Mouse (Mus musculus) midbrain, embryonic 10.5 days (tissue): Measurements from ENCODE around the gene Slc16a3. TPM values are rescaled to one million over a fixed set of nuclear protein-coding genes. Genes with fewer than 3 reads are reported as not detected.

ENCODE experiments used
- DNase-seq: peaks from one replicate; pipeline ENCODE4 v3.0.0-alpha.2; 2017; ENCODE audit warnings: low spot score
- H3K27ac ChIP-seq: fragments of 300-500 bp; sonication (generic); replicated peaks from 2 replicates; pipeline ENCODE4 v1.5.1; 2016; ENCODE audit warnings: mild to moderate bottlenecking
- H3K27me3 ChIP-seq: fragments of 300-500 bp; sonication (generic); 2 replicates; pipeline ENCODE4 v1.6.1; 2016; ENCODE audit warnings: low read depth, mild to moderate bottlenecking; ENCODE audit not compliant: poor library complexity, severe bottlenecking
- H3K36me3 ChIP-seq: fragments of 300-500 bp; sonication (generic); 2 replicates; pipeline ENCODE4 v1.6.1; 2016; ENCODE audit warnings: mild to moderate bottlenecking, moderate library complexity
- H3K4me1 ChIP-seq: fragments of 300-500 bp; sonication (generic); 2 replicates; pipeline ENCODE4 v1.6.1; 2016
- H3K4me3 ChIP-seq: fragments of 300-500 bp; sonication (generic); 2 replicates; pipeline ENCODE4 v1.5.1; 2016; ENCODE audit warnings: mild to moderate bottlenecking, moderate library complexity
- H3K9me3 ChIP-seq: fragments of 300-500 bp; sonication (generic); replicated peaks from 2 replicates; pipeline ENCODE4 v1.6.1; 2016; ENCODE audit warnings: mild to moderate bottlenecking
- WGBS: fragments of 180-500 bp; shearing (Covaris S2); methylation state at CpG from one replicate; pipeline ENCODE4 v1.1.7; 2016; 5-methylcytosine and 5-hydroxymethylcytosine counted together
- polyA plus RNA-seq: library from polyadenylated mRNA; unstranded; fragments of >200 nt; fragmentation: Nextera tagmentation; extraction: Ambion mirVana; gene quantifications from 2 replicates; pipeline ENCODE4 v1.2.1, GENCODE M21; 2016

Slc16a3 gene
- polyA plus RNA-seq: 120 and 215 TPM in 2 replicates

DNA sequence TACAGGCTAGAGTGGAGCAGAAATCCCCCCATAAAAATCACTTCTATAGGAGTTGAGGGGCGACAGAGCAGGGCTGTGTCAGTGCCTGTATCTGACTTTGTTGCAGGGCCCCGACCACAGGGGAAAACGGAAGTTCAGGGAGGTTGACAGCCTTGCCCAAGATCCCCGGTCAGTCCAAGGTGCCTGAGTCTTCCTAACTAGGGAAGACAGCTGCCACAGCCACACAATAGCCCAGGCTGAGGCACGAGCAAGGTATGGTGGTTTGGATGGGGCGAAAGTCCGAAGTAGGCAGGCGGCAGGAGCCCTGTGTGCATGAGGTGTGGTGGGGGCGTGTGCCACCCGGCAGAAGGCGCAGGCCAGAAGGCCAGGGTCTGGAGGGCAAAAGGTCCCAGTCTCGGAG is at the start of gene Slc16a3:
Gene Slc16a3, plus strand, starts transcription at position 153 of the 400 bp plus-strand sequence.
- H3K27me3 ChIP-seq: peaks cover 16% of the 10 kb centered on the region
- H3K4me3 ChIP-seq: peak within 1 kb of the TSS; percentile 75
- peaks cover 16% of the 10 kb centered on the region for H3K36me3 ChIP-seq
- no peaks in the 10 kb centered on the region for H3K9me3 ChIP-seq
- DNase-seq: no peak
- H3K27ac ChIP-seq: peak within 1 kb of the TSS; percentile 92
- H3K4me1 ChIP-seq: peaks cover 50% of the 10 kb centered on the region
- 41% methylated on average over 12 of the region's 12 CpGs for WGBS

DNA sequence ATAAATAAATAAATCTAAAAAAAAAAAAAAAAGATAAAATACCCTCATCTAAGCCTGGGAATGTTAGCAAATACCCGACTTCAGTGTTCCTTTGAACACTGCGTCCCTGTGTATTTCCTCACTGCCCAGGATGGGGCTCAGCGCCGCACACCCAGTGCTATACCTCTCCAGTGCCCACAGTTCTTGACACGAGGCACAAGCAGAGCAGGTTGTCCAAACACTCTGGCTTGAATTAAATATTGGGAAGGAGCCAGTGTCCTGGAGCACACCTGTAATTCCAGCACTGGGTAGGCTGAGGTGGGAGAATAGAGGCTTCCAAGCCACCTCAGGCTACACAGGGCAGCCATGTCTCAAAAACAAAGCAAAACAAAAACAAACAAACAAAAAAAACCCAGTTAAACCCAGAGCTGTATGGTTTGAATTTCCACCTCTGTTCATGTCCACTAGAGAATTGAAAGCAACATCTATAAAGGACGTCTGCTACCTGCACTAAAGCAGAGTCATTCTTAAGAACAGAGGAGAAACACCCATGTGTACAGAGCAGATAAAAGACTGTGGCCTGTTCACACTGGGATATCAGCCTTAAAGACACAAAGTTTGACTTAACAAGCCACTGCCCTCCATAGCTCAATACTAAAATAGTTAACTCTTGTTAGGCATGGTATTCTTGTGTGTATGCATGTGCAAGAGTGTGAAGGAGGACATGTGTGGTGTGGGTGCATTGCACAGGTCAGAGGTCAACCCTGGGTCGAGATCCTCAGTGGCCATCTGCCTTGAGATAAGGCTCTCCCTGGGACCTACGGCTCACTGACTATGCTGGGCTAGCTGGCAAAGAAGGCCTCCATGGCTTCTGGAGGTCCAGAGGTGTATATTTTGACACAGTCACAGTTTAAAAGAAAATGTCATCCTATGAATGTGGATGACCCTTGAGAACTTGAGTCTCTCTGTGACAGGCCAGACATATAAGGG is 47.7 kb upstream of the Slc16a3 start:
- Histone ChIP-seq H3K27ac (no peak overlapping the region), H3K27me3 (no peaks in the 10 kb centered on the region), H3K36me3 (peaks cover 58% of the 10 kb centered on the region), H3K9me3 (no peaks in the 10 kb centered on the region), H3K4me3 (no peak overlapping the region), H3K4me1 (no peaks in the 10 kb centered on the region)
- DNase-seq: no peak
- WGBS: 84% methylated on average over 8 of the region's 8 CpGs

DNA sequence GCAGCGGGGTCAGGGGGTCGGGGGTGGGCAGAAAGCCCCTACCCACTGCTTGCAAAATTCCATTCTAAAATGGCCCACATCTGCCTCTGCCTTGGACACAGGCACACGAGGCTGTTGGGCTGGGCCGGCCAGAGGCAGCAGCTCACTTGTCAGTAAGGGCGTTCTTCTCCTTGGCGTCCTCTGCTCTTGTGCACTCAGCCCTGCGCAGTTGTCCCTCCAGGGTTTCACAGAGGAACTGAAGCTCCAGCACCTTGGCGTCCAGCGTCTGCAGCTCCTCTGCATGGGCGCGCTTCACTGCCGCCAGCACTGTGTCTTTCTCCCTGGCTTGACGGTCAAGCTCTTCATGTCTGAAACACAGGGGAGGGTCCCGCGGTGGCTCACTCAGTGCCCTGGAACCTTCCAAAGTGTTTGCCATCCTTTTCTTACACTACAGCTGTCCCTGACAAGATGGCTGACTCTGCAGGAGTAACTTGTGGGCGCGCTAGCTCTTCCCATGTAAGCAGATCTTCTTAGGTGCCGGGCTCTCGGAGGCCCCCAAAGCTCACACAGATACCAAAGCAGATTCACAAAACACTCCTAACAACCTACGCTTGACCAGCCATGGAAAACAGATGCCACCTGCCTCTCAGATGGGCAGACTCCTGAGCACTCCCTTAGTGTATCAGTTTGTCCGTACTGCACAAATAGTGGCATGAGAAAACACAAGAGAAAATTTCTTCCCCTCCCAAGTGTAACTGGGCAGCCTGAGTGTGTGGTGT is 46.4 kb upstream of the Slc16a3 start:
- DNase-seq: no peak
- Histone ChIP-seq H3K27ac (no peak overlapping the region; the same call in 1 of the 2 replicates), H3K4me1 (no peaks in the 10 kb centered on the region), H3K27me3 (no peaks in the 10 kb centered on the region), H3K4me3 (no peak overlapping the region), H3K9me3 (no peaks in the 10 kb centered on the region), H3K36me3 (peaks cover 45% of the 10 kb centered on the region)
- 73% methylated on average over 21 of the region's 21 CpGs for WGBS

DNA sequence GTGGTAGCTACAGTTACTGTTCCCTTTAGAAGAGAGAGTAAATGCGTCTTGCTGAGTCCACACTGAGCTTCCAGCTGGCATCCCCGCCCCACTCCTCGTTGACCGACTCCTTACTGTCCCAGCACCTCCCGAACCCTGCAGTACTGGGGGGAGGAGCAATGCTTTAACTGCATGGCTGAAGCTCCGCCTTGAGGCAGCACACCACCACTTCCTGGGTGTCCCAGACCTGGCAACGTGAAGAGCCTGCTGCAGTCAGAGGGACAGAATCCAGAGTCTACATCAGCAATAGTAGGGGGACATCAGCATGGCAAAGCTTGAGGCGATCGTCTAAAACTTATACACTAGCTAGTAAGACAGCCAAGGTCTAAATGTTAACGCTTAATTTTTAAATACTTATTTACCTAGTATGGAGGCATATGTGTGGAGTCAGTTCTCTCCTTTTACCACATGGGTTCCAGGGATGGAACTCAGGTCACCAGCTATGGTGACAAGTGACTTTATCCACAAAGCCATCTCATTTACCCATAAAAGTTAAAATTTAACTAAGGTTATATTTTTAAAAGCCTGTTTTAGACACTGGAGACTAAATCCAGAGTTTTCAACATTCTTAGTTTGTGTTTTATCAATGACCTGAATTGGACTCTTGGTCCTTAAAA is 45.7 kb upstream of the Slc16a3 start:
- H3K27me3 ChIP-seq: no peaks in the 10 kb centered on the region
- H3K4me3 ChIP-seq: no peak overlapping the region
- no peak for DNase-seq
- no peaks in the 10 kb centered on the region for H3K4me1 ChIP-seq
- WGBS: 50% methylated on average over 10 of the region's 10 CpGs
- H3K9me3 ChIP-seq: no peaks in the 10 kb centered on the region
- H3K36me3 ChIP-seq: peaks cover 41% of the 10 kb centered on the region
- no peak overlapping the region for H3K27ac ChIP-seq

DNA sequence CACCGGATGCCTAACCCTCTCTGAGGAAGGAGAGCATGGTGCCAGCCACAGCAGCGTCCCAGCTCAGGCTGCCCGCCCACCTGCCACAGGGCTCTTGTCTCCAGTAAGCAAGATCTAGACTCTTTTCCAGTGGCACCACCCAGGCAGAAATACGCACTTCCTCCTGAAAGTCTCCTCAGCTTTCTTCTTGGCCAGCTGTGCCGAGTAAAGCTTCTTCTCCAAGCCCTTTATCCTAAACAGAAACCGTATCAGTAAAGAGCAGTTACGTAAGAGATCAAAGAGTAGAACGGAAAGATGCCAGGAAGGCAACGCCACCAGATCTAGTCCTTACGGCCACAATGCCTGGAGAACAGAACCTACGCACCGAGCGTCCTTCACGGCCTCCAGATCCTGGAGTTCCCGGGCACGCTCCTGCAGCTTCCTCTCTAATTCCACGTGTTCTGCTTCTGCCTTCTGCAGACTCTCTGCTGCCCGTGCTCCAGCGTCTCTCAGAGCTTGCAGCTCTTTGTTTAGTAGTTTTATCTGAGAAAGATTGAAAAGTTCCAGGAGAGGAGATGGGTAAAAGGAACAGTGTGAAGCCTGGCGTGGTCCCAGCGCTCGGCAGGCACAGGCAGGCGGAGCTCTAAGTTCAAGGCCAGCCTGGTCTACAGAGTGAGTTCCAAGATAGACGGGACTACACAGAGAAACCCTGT is 45.0 kb upstream of the Slc16a3 start:
- WGBS: 87% methylated on average over 24 of the region's 24 CpGs

DNA sequence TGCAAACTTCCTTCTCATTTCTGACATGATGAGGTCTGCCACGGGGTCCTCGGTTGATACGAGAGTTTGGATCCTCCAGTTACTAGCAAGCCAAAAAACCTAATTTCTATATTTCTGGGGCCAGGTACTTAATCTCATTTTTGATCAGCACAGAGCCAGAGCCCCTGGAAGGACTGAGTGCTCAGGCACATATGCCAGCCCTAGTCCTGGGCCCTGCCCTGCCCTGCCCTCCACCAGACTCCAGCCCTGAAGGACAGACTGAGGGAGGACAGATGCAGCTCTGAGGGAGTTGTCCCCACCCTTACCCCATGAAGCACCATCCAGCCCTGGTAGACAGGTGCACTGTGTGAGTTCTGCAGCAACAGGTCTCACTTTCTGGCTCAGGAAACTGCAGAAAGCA is 43.7 kb upstream of the Slc16a3 start:
- Histone ChIP-seq H3K4me3 (no peak overlapping the region), H3K27me3 (no peaks in the 10 kb centered on the region), H3K36me3 (peaks cover 38% of the 10 kb centered on the region), H3K4me1 (no peaks in the 10 kb centered on the region), H3K9me3 (no peaks in the 10 kb centered on the region), H3K27ac (no peak overlapping the region)
- 90% methylated on average over 3 of the region's 3 CpGs for WGBS
- no peak for DNase-seq

More for the DNA sequence above, 45.0 kb upstream of the Slc16a3 start:
- no peak overlapping the region for H3K4me3 ChIP-seq
- H3K27me3 ChIP-seq: no peaks in the 10 kb centered on the region
- DNase-seq: no peak
- no peaks in the 10 kb centered on the region for H3K4me1 ChIP-seq
- H3K36me3 ChIP-seq: peaks cover 40% of the 10 kb centered on the region
- no peaks in the 10 kb centered on the region for H3K9me3 ChIP-seq
- H3K27ac ChIP-seq: no peak overlapping the region

DNA sequence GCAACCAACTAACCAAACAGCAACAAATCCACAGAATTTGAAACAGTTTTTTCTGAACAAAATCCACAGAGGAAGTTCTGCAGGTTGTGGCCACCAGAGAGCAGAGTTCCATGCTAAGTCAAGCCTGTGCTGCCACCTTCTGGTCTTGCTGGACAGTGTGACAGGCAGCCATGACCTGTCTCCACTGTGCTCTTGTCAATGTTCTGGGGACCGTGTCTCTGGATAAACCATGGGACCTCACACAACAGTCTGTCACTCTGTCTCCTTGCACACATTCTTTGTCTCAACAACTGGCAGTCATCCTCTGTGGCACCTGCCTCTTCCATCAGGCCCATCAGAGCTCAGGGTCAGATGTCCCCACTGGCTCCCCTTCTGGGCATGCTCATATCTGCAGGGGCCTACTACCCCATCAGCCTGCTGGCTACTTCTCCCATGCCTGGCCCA is 42.8 kb upstream of the Slc16a3 start:
- H3K4me1 ChIP-seq: no peaks in the 10 kb centered on the region
- H3K36me3 ChIP-seq: peaks cover 38% of the 10 kb centered on the region
- 0 out of 2 replicates have a peak overlapping the region, but pooled peaks have one; percentile 19 for H3K27ac ChIP-seq
- 19% methylated on average over 1 of the region's 1 CpGs for WGBS
- no peaks in the 10 kb centered on the region for H3K27me3 ChIP-seq
- DNase-seq: peak; percentile 77
- no peak overlapping the region for H3K4me3 ChIP-seq
- H3K9me3 ChIP-seq: no peaks in the 10 kb centered on the region

DNA sequence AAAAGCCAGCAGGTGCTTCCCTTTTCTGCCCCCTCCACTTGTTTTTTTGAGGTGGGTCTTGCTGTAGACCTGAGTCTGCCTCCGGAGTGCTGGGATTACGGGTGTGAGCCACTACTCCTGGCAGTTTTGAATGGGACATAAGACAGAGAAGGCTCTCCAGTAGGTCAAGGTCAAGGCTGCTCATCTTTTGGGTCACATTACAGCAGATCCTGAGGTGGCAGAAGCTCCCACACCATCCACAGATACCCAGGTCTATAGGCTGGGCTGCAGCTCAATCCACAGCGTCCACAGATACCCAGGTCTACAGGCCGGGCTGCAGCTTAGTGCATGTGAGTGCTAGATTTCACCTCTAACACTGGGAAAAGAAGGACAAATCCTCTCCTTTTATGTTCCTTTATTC is 34.5 kb upstream of the Slc16a3 start:
- Histone ChIP-seq H3K4me3 (no peak overlapping the region), H3K4me1 (no peaks in the 10 kb centered on the region), H3K27me3 (no peaks in the 10 kb centered on the region), H3K27ac (no peak overlapping the region), H3K36me3 (peaks cover 49% of the 10 kb centered on the region), H3K9me3 (no peaks in the 10 kb centered on the region)
- 93% methylated on average over 4 of the region's 4 CpGs for WGBS
- DNase-seq: no peak

DNA sequence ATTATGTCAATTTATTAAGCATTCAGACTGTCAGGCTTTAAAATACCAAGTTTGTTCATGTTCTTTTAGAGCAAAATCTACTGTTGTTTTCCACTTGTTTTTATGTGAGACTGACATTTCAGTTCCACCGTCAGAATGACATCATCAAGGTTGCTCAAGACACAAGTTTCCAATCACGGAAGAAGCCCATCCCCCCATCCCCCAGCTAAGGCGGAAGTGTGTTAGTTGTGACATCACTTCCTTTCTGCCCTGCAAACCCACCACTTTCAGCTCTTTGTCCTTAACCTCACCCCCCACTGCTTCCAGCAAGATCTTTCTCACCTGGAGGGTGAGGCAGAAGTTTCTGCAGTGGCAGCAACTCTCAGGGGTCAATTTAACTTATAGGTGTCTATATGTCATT is 31.8 kb upstream of the Slc16a3 start:
- peaks cover 76% of the 10 kb centered on the region for H3K36me3 ChIP-seq
- no peak overlapping the region for H3K4me3 ChIP-seq
- no peaks in the 10 kb centered on the region for H3K4me1 ChIP-seq
- DNase-seq: no peak
- 86% methylated on average over 3 of the region's 3 CpGs for WGBS
- no peaks in the 10 kb centered on the region for H3K27me3 ChIP-seq
- no peak overlapping the region for H3K27ac ChIP-seq
- no peaks in the 10 kb centered on the region for H3K9me3 ChIP-seq

DNA sequence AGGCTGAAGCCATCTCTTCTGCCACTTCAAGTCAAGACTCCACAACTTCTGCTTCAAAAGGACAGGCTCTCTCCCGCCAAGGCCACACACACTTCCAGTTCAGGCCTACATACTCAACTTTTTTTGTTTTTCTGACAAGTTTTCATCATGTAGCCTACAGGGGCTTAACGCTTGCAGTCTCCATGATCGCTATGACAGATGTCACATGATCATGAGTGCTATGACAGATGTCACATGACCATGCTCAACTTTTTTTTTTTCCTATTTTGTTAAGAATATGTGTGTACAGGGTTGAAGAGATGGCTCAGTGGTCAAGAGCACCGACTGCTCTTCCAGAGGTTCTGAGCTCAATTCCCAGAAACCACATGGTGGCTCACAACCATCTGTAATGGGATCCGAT is 30.5 kb upstream of the Slc16a3 start:
- Histone ChIP-seq H3K4me1 (no peaks in the 10 kb centered on the region), H3K36me3 (peaks cover 83% of the 10 kb centered on the region), H3K4me3 (no peak overlapping the region), H3K27me3 (no peaks in the 10 kb centered on the region), H3K27ac (no peak overlapping the region), H3K9me3 (no peaks in the 10 kb centered on the region)
- no peak for DNase-seq
- WGBS: 92% methylated on average over 5 of the region's 5 CpGs

DNA sequence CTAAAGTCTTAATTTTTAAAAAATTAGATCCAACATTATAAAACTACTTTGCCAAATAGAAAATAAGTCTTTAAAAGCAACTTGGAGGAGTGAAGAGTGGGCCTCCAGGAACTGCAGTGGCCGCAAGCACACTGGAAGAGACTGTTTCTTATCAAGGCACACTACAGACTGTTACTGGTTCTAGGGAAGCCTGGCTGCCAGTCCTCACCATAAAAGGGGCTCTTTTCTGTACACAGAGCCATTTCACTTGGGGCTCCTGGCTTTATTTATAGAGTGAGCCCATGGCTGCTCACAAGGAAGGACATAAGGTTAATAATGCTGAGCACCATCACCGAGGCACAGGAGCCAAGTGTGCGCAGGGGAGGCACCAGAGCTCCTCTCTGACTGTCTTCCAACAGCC is 25.8 kb upstream of the Slc16a3 start:
- H3K27ac ChIP-seq: no peak overlapping the region
- WGBS: 98% methylated on average over 3 of the region's 3 CpGs
- DNase-seq: no peak
- no peaks in the 10 kb centered on the region for H3K9me3 ChIP-seq
- no peak overlapping the region for H3K4me3 ChIP-seq
- no peaks in the 10 kb centered on the region for H3K4me1 ChIP-seq
- no peaks in the 10 kb centered on the region for H3K27me3 ChIP-seq
- peaks cover 79% of the 10 kb centered on the region for H3K36me3 ChIP-seq

DNA sequence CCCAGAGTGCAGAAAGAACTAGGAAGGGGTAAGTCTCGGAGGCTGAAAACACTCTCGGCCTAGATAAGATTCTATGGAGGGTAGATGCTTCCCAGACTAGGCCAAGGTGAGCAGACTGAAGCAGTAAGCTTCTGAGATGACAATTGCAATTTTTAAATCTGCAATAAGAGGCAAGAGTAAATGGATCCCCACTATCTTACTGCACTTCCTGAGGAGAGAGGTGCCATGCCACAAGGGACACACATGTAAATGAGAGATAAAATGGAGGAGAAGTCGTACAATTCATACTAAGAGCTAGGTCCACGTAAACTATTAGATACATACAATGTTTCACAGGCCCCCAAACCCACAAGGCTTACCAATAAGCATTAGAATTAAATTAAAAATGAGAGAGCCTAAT is 19.8 kb upstream of the Slc16a3 start:
- no peaks in the 10 kb centered on the region for H3K27me3 ChIP-seq
- 92% methylated on average over 4 of the region's 4 CpGs for WGBS
- H3K4me1 ChIP-seq: peaks cover 21% of the 10 kb centered on the region
- no peak overlapping the region for H3K4me3 ChIP-seq
- peaks cover 4% of the 10 kb centered on the region; the same call in 1 of the 2 replicates for H3K9me3 ChIP-seq
- DNase-seq: no peak
- H3K36me3 ChIP-seq: peaks cover 33% of the 10 kb centered on the region
- H3K27ac ChIP-seq: no peak overlapping the region
